8 mouse cellular contexts compared by ENCODE assay signal in the genomic region with DNA sequence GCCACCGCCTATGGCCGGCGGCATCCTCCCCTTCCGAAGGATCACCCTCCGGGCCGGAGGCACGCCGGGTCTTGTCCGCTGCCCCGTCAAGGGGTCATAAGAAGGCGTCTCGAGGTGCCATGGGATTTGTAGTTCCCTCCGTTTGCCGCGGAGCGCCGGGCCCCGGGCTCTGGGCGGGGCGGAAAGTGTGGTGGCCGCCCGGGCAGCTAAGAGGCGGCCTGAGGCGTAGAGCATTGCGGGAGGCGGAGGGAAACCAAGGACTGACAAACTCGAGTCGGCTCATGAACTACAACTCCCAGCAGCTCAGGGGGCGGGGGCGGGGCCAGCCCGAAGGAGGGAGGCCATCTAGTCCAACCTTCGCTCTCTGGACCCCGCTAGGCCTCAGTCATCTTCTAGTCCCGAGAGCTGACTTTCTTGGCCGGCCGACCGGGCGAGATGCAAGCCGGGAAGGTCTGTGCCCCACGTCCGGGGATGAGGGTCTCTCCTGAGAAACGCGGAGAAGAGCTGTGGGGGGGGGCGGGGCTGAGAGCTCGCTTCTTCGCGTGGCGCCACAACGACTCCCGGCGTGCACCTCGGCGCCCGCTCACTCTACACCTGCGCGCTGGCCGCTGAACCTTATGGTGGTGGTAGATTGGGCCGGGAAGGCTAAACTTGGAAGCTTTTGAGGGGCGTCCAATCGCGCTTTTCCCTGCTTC. TPM values are rescaled to one million over a fixed set of nuclear protein-coding genes. Genes with fewer than 3 reads are reported as not detected.
DNase-seq lines count a peak whose midpoint lies in the region; ATAC-seq and TF ChIP-seq lines count a peak whose summit lies in the region.

A gene (minus strand): TSS at position 574 of the 695 bp plus-strand sequence.

- H3K27ac ChIP-seq in heart, embryonic 11.5 days (ENCODE audit: low read depth, low read length), result peak within 1 kb of the TSS; percentile 92
- H3K27ac ChIP-seq in kidney, embryonic 16.5 days (ENCODE audit: low read length), result peak within 1 kb of the TSS; percentile 99
- peak within 1 kb of the TSS; percentile 100 for H3K27ac ChIP-seq in liver, adult 2 months (replicated peaks; ENCODE audit: insufficient read depth, low read depth, low read length)

- whole genome bisulfite sequencing in heart, embryonic 11.5 days (ENCODE audit: insufficient replicate concordance), result under 1% methylated on average over 60 of the region's 61 CpGs
- under 1% methylated on average over 60 of the region's 61 CpGs for WGBS in kidney, embryonic 16.5 days
- WGBS in liver, adult 2 months, result under 1% methylated on average over 61 of the region's 61 CpGs

- no peak for TF ChIP-seq CTCF in C2C12 (IDR thresholded peaks at IDR 0.05; ENCODE audit: control insufficient read depth, insufficient read depth, insufficient read length)
- no peak for TF ChIP-seq CTCF in brain, embryonic 14.5 days (IDR thresholded peaks at IDR 0.05; ENCODE audit: borderline replicate concordance, extremely low read depth, insufficient read depth, insufficient read length)
- TF ChIP-seq CTCF in liver, adult 2 months (IDR thresholded peaks at IDR 0.05; ENCODE audit: low read depth, low read length), result no peak

- H3K79me2 ChIP-seq in C2C12 (ENCODE audit: control insufficient read depth, insufficient read depth) (peaks cover 34% of the 10 kb centered on the region), myocyte (ENCODE audit: control insufficient read depth, insufficient read depth) (no peaks in the 10 kb centered on the region)
- H3K79me2 ChIP-seq in liver, adult 2 months (ENCODE audit: control insufficient read depth, insufficient read depth, low read length), result peaks cover 23% of the 10 kb centered on the region; the same call in 1 of the 2 replicates

- H3K4me2 ChIP-seq in heart, embryonic 11.5 days, result peak within 1 kb of the TSS; percentile 75
- H3K4me2 ChIP-seq in kidney, embryonic 16.5 days (replicated peaks; ENCODE audit: low read depth, low read length), result peak within 1 kb of the TSS; percentile 76
- peak within 1 kb of the TSS; percentile 87 for H3K4me2 ChIP-seq in myocyte (ENCODE audit: low read depth)

- peak; percentile 99 for DNase-seq in brain, embryonic 14.5 days (ENCODE audit: low read depth)
- peak; percentile 94 for DNase-seq in liver, adult 2 months (ENCODE audit: extremely low read depth, low read depth, low spot score)
- DNase-seq in splenic B cell, adult 2 months (ENCODE audit: low read depth, low spot score), result peak; percentile 95

- peak; percentile 47; the same call in 1 of the 2 replicates for TF ChIP-seq POLR2A in brain, embryonic 14.5 days (IDR thresholded peaks at IDR 0.05; ENCODE audit: borderline replicate concordance, extremely low read depth, insufficient read depth, insufficient read length, poor library complexity, severe bottlenecking)
- TF ChIP-seq POLR2A in liver, adult 2 months (IDR thresholded peaks at IDR 0.05; ENCODE audit: extremely low read depth, insufficient read depth, low read length), result peak; percentile 50; the same call in 1 of the 2 replicates
- peak; percentile 60 for TF ChIP-seq POLR2A in myocyte (IDR thresholded peaks at IDR 0.05; ENCODE audit: insufficient read length, low read depth)

- H3K79me3 ChIP-seq in C2C12 (ENCODE audit: low read depth), result peaks cover 15% of the 10 kb centered on the region

- no peaks in the 10 kb centered on the region for H3K36me3 ChIP-seq in C2C12 (ENCODE audit: control insufficient read depth, insufficient read depth)
- peaks cover 9% of the 10 kb centered on the region for H3K36me3 ChIP-seq in erythroblast, embryonic 14.5 days (ENCODE audit: control insufficient read depth)
- H3K36me3 ChIP-seq in heart, embryonic 11.5 days (ENCODE audit: control insufficient read depth, insufficient read depth, low read length), result 0 out of 2 replicates have a peak, but pooled peaks cover 3% of the 10 kb centered on the region
- peaks cover 8% of the 10 kb centered on the region for H3K36me3 ChIP-seq in kidney, embryonic 16.5 days (ENCODE audit: insufficient read depth, low read length)
- no peaks in the 10 kb centered on the region for H3K36me3 ChIP-seq in liver, adult 2 months (ENCODE audit: control insufficient read depth, insufficient read depth, low read length)
- H3K36me3 ChIP-seq in myocyte (ENCODE audit: control insufficient read depth, insufficient read depth), result no peaks in the 10 kb centered on the region
- no peaks in the 10 kb centered on the region for H3K36me3 ChIP-seq in splenic B cell, adult 2 months (ENCODE audit: control insufficient read depth, insufficient read depth, low read length, poor library complexity, severe bottlenecking)

- peaks cover 25% of the 10 kb centered on the region for H3K4me1 ChIP-seq in erythroblast, embryonic 14.5 days (ENCODE audit: control insufficient read depth)
- peaks cover 6% of the 10 kb centered on the region; the same call in 1 of the 2 replicates for H3K4me1 ChIP-seq in heart, embryonic 11.5 days (ENCODE audit: control insufficient read depth, insufficient read depth, low read length)
- H3K4me1 ChIP-seq in kidney, embryonic 16.5 days (ENCODE audit: insufficient read depth, low read length), result peaks cover 14% of the 10 kb centered on the region
- peaks cover 3% of the 10 kb centered on the region; the same call in 1 of the 2 replicates for H3K4me1 ChIP-seq in liver, adult 2 months (ENCODE audit: control insufficient read depth, insufficient read depth, low read length)

- peak within 1 kb of the TSS; percentile 84 for H3K9ac ChIP-seq in heart, embryonic 11.5 days (ENCODE audit: low read depth, low read length)
- H3K9ac ChIP-seq in kidney, embryonic 16.5 days (replicated peaks; ENCODE audit: low read length), result peak within 1 kb of the TSS; percentile 89
- H3K9ac ChIP-seq in liver, adult 2 months (ENCODE audit: low read depth, low read length), result peak within 1 kb of the TSS; percentile 91

- peak; percentile 95 for ATAC-seq in heart, embryonic 11.5 days (replicated peaks; ENCODE audit: insufficient number of reproducible peaks, low FRiP score, low TSS enrichment)
- peak; percentile 98 for ATAC-seq in kidney, embryonic 16.5 days (ENCODE audit: low FRiP score, low TSS enrichment)

- peaks cover 15% of the 10 kb centered on the region for H3K9me3 ChIP-seq in erythroblast, embryonic 14.5 days (ENCODE audit: control insufficient read depth, low read length)
- H3K9me3 ChIP-seq in heart, embryonic 11.5 days (replicated peaks; ENCODE audit: control insufficient read depth, low read length), result no peaks in the 10 kb centered on the region
- 0 out of 2 replicates have a peak, but pooled peaks cover 5% of the 10 kb centered on the region for H3K9me3 ChIP-seq in kidney, embryonic 16.5 days (ENCODE audit: low read length)

- H3K4me3 ChIP-seq in C2C12 (ENCODE audit: insufficient read depth, poor library complexity, severe bottlenecking) (peak within 1 kb of the TSS; percentile 99), myocyte (peak within 1 kb of the TSS; percentile 73)
- H3K4me3 ChIP-seq in erythroblast, embryonic 14.5 days (replicated peaks), result peak within 1 kb of the TSS; percentile 97
- peak within 1 kb of the TSS; percentile 87 for H3K4me3 ChIP-seq in heart, embryonic 11.5 days (ENCODE audit: low read depth, low read length)
- peak within 1 kb of the TSS; percentile 95 for H3K4me3 ChIP-seq in kidney, embryonic 16.5 days (ENCODE audit: low read length)
- H3K4me3 ChIP-seq in liver, adult 2 months (ENCODE audit: insufficient read depth, low read depth, low read length), result peak within 1 kb of the TSS; percentile 89

- H3ac ChIP-seq in C2C12 (ENCODE audit: control insufficient read depth, insufficient read length, low read depth), result peak within 1 kb of the TSS; percentile 85
- peak within 1 kb of the TSS; percentile 59 for H3ac ChIP-seq in myocyte (ENCODE audit: control insufficient read depth, insufficient read length)

- no peaks in the 10 kb centered on the region for H3K27me3 ChIP-seq in C2C12 (ENCODE audit: control insufficient read depth, insufficient read depth, insufficient read length)
- no peaks in the 10 kb centered on the region for H3K27me3 ChIP-seq in erythroblast, embryonic 14.5 days (ENCODE audit: control insufficient read depth)
- H3K27me3 ChIP-seq in heart, embryonic 11.5 days (ENCODE audit: control insufficient read depth, insufficient read depth, low read length), result no peaks in the 10 kb centered on the region
- H3K27me3 ChIP-seq in kidney, embryonic 16.5 days (ENCODE audit: insufficient read depth, low read length), result no peaks in the 10 kb centered on the region
- H3K27me3 ChIP-seq in liver, adult 2 months (ENCODE audit: control insufficient read depth, insufficient read depth, low read length), result no peaks in the 10 kb centered on the region
- no peaks in the 10 kb centered on the region for H3K27me3 ChIP-seq in myocyte (ENCODE audit: control insufficient read depth, insufficient read depth, insufficient read length)
- H3K27me3 ChIP-seq in splenic B cell, adult 2 months (ENCODE audit: control insufficient read depth, insufficient read depth, low read length, poor library complexity, severe bottlenecking), result no peaks in the 10 kb centered on the region

TF ChIP-seq in C2C12, 6 proteins besides CTCF, POLR2A, EP300 and RAD21:
- no peak for TF ChIP-seq CEBPB (IDR thresholded peaks at IDR 0.05; ENCODE audit: low read depth)
- peak; percentile 30 for TF ChIP-seq MAX (IDR thresholded peaks at IDR 0.05)
- no peak for TF ChIP-seq FOSL1 (IDR thresholded peaks at IDR 0.05; ENCODE audit: insufficient read depth, low read length, poor library complexity, severe bottlenecking)
- no peak for TF ChIP-seq MYOD1 (IDR thresholded peaks at IDR 0.05; ENCODE audit: control insufficient read depth, insufficient read length, low read depth)
- TF ChIP-seq MYOG (IDR thresholded peaks at IDR 0.05; ENCODE audit: control insufficient read depth, extremely low read depth, insufficient read length), result no peak
- no peak for TF ChIP-seq USF1 (IDR thresholded peaks at IDR 0.05; ENCODE audit: low read depth)

TF ChIP-seq in myocyte, 11 proteins besides CTCF, POLR2A, EP300 and RAD21 (continues in another document):
- TF ChIP-seq CEBPB (IDR thresholded peaks at IDR 0.05; ENCODE audit: insufficient read depth, poor library complexity, severe bottlenecking), result no peak
- TF ChIP-seq MYOD1 (IDR thresholded peaks at IDR 0.05; ENCODE audit: control insufficient read depth in 1 of 3, insufficient read length in 2 of 3, low read depth in 2 of 3), result peak in 1 of 3 experiments; percentile 49
- TF ChIP-seq SRF (IDR thresholded peaks at IDR 0.05; ENCODE audit: control insufficient read depth, insufficient read length, low read depth), result no peak
- no peak for TF ChIP-seq TCF3 (IDR thresholded peaks at IDR 0.05; ENCODE audit: insufficient read length, low read depth)
- no peak for TF ChIP-seq TCF12 (IDR thresholded peaks at IDR 0.05; ENCODE audit: insufficient read depth, poor library complexity, severe bottlenecking)

RNA-seq across cellular contexts. Expression of the gene that starts here (rescaled TPM):
- 9.8 TPM for polyA plus RNA-seq in C2C12 (2012; fragmentation: generic; extraction: Trizol)
- 19.2 and 19.3 TPM in 2 replicates for polyA plus RNA-seq in brain, embryonic 14.5 days (2012; rRNA removed)
- polyA plus RNA-seq in erythroblast, embryonic 14.5 days (2012), result 0.09 and 0.11 TPM in 2 replicates
- polyA plus RNA-seq in heart, embryonic 11.5 days (2014; fragmentation: Nextera tagmentation; extraction: Ambion mirVana), result 14.5 and 15.2 TPM in 2 replicates
- polyA plus RNA-seq in kidney, embryonic 16.5 days (2015; fragmentation: Nextera tagmentation; extraction: Ambion mirVana), result 20.3 and 20.7 TPM in 2 replicates
- 11.6 and 16.2 TPM in 2 replicates for total RNA-seq in liver, adult 2 months (2014; rRNA removed)
- 13.0 and 14.7 TPM in 2 replicates for polyA plus RNA-seq in liver, adult 2 months (2012; rRNA removed)
- polyA plus RNA-seq in myocyte (2012; fragmentation: generic; extraction: Trizol), result 11.1 TPM

Comparison
In these comparisons a context has a peak if more than half of its experiments do, and no peak if none do; other contexts are left out.
1. Peak in every context shown above with its lines: DNase-seq, ATAC-seq, H3K4me3 ChIP-seq and H3K27ac ChIP-seq.